Mouse (Mus musculus) adrenal gland, adult 8-10 months (tissue): Measurements from ENCODE around the gene Slitrk5. TPM values are rescaled to one million over a fixed set of nuclear protein-coding genes. Genes with fewer than 3 reads are reported as not detected.
"Not testable (repeated sequence)": the region's sequence is repeated elsewhere in the genome, so short reads cannot be mapped to it uniquely, and the experiment has no call there.

ENCODE experiments used
- DNase-seq: peaks from one replicate; pipeline ENCODE4 v3.0.0; 2022
- total RNA-seq, 4 experiments: library from RNA; stranded (reverse); gene quantifications; 2 replicates each; pipeline ENCODE4 v1.2.4; 2022

Gene Slitrk5
- under 1 TPM; 0.40 to 0.98 (median 0.55) TPM for total RNA-seq

DNA sequence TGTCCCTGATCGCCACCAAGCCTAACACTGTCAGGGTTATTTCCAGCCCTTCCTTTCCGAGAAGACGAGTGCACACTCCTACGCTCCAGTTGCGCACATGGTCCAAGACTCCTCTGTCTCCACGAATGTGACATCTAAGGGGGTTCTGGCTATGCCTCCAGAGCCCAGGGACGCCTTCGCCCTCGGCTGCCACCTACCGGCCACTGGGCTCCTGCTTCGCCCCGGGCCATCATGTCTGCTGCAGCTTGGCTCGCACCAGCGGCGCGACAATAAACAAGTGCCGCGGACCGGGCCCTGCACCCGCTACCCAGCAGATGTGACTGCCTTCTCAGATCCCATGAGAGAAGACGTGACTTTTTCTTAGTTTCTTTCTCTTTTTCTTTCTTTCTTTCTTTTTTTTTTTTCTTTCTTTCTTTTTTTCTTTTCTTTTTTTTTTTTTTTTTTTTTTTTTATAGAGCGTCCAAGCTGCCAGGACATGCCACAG is at the start of gene Slitrk5:
Gene Slitrk5, plus strand, starts transcription at position 434 of the 484 bp plus-strand sequence.
- peak; percentile 34 for DNase-seq

DNA sequence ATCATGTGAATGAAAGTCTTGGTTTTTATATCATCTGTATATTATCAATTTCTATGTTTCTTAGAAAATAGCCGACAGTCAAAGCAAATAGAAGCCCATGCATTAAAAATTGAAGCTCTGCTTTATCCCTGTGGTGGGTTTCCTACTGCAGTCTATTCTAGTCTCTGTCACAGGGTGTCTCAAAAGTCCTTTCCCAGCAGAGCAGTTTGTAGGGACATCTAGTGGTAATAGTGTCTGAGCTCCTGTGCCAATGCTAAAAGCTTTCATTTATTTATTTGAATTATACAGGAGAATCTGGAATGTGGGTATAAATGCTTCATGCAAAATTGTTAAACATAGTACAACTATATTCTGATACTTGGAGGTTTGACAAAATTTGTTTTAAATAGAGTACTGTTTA is 2.0 kb upstream of the Slitrk5 start:
- DNase-seq: no peak

DNA sequence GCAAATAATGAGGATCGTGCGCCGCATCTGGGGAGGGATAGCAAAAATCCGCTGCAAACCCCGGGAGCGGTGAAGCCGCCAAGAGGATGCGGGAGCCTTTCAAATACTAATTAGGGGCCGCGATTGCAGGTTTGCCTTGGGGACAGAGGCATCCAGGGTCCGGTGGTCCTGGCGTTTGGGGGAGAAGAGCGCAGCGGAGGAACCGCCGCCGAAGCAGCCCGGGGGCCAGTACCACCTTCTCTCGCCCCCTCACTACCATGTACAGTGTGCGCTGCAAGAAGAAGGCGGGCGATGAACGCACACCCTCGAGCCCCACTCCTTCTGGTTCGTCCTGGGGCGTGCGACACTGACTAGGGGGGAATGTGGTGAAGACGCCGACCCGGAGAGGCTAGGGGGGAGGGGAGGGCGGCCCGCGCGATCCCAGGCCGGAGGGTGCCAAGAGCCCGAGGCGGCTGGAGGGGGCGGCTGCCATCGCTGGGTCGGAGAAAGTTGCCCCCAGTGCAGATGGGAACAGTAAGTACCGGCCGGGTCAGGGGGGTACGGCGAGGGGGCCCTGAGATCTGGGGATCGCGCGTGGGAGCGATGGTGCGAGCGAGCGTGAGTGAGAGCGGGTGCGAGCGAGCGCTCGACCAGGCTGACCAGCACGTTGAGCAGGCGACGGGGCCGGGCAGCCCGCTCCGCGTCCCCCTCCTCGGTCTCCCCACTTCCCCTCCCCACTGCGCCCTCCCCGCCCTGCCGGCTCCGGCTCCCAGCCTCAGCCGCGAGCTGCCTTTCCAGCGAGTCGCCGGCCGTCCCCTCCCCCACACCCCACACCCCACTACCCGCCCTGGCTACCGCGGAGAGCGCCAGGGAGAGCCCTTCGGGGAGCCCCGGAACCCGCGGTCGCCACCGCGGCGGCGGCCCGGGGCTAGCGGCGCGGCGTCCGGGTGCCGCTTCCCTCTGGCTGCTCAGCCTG is 591 bp downstream of the Slitrk5 start:
- no peak for DNase-seq

DNA sequence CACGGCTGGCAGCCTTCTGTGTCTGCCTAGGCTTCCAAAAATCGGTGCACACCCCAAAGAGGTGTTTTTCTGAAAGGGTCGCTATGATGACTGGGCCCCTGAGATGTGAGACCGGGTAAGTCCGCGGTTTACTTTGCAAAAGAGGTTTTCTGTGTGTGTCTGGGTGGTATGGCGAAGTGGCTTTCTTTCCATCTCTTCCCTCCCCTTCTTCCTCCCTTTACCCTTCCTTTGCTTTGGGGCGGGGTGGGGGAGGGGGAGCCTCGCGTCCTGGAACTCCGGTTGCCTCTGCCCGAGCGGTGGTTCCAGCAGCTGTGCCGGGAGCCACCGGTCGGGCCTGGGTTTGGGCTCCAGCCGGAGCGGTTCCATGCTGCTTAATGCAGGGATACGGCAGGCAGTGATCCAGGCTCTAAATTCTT is 1.3 kb downstream of the Slitrk5 start:
- no peak for DNase-seq

DNA sequence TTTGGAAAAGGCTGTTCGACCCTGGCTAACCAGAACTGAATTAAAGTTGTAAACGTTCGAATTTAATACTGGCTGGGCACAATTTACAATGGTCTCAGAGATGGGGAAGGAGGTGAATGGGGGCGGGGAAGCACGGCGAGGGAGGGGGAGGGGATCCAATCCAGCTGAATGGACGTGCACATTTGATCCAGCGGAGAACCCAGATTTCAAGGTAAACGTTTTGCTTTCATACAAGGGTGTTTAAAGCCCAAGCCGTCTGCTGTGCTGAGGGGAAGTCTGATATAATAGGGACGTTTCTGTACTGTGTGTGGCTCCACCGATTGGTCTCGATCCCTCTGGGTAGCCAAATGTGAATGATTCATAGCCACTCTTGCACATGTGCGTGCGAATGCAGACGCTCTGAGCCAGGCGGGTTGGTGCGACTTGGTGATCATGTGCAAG is 2.0 kb downstream of the Slitrk5 start:
- no peak for DNase-seq

DNA sequence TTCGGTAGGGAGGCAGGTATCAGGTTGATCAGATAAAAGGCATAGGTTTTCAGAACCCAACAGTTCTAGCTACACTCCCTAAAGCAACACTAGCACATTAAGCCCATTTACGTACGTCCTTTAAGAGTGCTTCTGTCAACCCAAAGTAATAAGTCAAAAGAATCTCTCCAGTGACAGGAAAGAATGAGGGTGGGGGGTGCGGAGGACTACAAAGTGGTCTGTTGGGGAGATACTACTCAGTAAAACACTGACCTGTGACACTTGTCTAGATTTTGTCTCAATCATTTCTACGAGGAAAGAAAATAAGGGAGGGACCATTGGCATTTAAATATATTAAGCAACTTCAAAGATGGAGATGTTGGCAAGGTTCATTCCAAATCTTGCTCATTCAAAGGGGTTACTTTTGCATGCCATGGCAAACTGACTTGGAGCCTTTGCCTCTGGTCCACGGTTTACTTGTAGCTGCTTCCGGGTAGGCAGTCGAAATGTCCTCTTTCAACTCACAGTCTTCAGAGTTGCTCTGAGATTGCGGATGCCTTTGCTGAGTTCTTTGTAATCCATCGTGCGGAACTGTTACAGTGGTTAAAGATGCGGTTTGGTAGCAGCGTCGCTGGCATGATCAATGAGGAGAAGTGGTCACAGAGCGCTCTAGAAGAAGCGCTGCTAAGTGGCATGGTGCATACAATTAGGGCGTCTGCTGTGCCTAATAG is 2.6 kb downstream of the Slitrk5 start:
- DNase-seq: no peak

DNA sequence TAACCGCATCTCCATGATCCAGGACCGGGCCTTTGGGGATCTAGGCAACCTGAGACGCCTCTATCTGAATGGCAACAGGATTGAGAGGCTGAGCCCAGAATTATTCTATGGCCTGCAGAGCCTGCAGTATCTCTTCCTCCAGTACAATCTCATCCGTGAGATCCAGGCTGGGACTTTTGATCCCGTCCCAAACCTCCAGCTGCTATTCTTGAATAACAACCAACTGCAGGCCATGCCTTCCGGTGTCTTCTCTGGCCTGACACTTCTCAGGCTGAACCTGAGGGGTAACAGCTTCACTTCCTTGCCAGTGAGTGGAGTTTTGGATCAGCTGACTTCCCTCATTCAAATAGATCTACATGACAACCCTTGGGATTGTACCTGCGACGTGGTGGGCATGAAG is 5.4 kb downstream of the Slitrk5 start:
- no peak for DNase-seq

DNA sequence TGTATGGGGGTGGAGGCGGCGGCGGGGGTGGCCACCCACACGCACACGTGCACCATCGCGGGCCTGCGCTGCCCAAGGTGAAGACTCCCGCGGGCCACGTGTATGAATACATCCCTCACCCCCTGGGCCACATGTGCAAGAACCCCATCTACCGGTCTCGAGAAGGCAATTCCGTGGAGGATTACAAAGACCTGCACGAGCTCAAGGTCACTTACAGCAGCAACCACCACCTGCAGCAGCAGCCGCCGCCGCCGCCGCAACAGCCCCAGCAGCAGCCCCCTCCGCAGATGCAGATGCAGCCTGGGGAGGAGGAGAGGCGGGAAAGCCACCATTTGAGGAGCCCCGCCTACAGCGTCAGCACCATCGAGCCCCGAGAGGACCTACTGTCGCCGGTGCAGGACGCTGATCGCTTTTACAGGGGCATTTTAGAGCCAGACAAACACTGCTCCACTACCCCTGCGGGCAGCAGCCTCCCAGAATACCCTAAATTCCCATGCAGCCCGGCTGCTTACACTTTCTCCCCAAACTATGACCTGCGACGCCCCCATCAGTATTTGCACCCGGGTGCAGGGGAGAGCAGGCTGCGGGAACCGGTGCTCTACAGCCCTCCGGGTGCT is 6.3 kb downstream of the Slitrk5 start:
- DNase-seq: no peak

DNA sequence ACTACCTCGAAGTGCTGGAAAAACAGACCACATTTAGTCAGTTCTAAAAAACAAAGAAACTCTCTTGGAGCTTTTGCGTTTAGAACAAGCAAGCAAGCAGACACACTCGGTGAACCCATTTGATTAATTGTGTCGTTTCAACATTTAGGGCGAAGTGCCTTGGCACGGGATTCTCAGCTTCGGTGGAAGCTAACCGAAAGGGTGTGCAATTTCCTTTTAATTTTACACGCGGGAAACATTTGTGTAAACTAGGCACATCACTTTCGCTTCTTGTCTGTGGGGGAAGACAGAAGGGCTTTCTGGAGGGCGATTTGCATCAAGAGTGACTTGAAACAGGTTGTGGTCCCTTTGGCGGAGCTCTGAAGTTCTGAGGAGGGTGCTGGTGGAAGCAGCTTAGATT is 6.9 kb downstream of the Slitrk5 start:
- no peak for DNase-seq

DNA sequence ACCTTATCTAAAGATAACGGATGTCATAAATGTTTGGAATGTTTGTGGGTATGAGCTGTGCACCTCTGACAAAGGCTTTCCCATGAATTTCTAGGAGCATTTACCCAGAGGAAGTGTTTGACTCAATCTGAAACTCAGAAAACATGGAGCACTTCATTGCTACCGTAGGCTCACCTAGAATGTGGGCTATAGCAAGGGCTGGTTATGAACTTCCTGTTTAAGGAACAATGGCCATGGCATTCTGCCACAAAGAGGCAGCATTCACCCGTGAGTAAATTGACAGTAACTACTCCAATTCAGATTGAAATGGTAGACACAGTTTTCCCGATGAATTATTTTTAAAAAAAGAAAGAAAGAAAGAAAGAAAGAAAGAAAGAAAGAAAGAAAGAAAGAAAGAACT is 8.6 kb downstream of the Slitrk5 start:
- no peak for DNase-seq

DNA sequence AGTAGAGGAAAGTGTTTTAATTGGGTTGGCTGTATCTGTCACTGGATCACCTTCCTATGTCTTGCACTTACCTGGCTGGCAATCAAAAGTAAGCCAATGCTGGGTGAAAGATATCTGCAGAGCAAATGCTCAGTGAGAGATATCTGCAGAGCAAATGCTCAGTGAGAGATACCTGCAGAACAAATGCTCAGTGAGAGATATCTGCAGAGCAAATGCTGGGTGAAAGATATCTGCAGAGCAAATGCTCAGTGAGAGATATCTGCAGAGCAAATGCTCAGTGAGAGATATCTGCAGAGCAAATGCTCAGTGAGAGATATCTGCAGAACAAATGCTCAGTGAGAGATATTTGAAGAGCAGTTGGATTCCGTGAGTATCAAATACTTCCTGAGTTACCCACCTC is 15.2 kb downstream of the Slitrk5 start:
- DNase-seq: not testable (repeated sequence)

DNA sequence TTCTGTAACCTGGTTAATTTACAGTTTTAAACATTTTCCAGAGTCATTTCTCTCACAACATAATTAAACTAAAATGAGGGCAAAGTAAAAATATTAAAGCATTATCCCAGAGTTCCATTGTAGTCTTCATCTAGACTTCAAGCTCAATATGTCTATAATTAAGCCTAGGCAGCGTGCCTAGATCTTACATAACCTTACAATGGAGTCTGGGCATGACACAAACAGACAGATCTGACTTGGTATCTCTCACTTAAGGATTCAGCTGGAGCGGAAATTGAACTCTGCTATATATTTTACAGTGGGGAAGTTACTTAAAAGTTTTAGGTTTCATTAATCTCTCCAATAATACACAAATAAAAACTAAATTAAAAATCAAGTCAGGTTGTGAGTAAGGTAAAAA is 54.9 kb downstream of the Slitrk5 start:
- no peak for DNase-seq
